Comparison of ENCODE assay signal across 11 mouse cellular contexts in the genomic region with DNA sequence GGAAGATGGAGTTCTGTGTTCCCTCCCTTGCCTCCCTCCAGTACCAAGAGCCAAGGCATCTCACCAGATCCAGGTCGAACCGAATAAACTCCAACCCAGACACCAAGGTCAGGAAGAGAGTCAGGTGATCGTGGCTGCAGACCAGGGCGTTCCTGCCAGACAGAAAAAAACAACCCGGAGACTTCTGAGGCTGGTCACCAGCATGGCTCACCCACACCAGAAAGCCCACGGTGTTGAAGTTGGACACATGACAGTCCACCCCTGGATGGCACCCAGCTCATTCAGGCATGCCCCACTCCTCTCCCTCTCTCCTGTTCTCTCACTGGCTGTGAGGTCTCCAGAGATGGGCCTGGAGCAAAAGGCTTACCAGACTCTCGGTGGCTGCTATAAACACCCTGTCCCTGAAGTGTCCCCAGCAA. TPM values are rescaled to one million over a fixed set of nuclear protein-coding genes. Genes with fewer than 3 reads are reported as not detected.
DNase-seq lines count a peak whose midpoint lies in the region; ATAC-seq and TF ChIP-seq lines count a peak whose summit lies in the region.
"Had no signal": no experiment of that assay in that cellular context is flagged by ENCODE, and none has a peak within 500 bp of the region (broad histone marks: within the 10 kb centered on the region; RNA-seq: fewer than 3 reads in every experiment).

No protein-coding gene starts in this region.

- DNase-seq in heart, adult 2 months, result peak; percentile 62 to 84
- DNase-seq in heart, embryonic 10.5 days (ENCODE audit: low spot score), result no peak
- DNase-seq in MN1 (ENCODE audit: low spot score), result peak; percentile 26
- DNase-seq in brain, adult 2 months (ENCODE audit: low read depth, low spot score), result peak; percentile 41
- DNase-seq in heart, postnatal 4 days, result peak; percentile 46
- no peak for DNase-seq in retina, embryonic 14.5 days (ENCODE audit: low spot score)

- H3K36me3 ChIP-seq in heart, adult 2 months (ENCODE audit: control insufficient read depth, insufficient read depth, low read length), result peaks cover 10% of the 10 kb centered on the region
- H3K36me3 ChIP-seq in heart, embryonic 10.5 days, result peaks cover 61% of the 10 kb centered on the region

- no peak for TF ChIP-seq CTCF in heart, adult 2 months (IDR thresholded peaks at IDR 0.05)

- no peak for ATAC-seq in megakaryocyte progenitor cell, adult 5-6 weeks (replicated peaks; ENCODE audit: poor library complexity)

- TF ChIP-seq EP300 in heart, adult 2 months (IDR thresholded peaks at IDR 0.05; ENCODE audit: insufficient read depth, low read depth, low read length), result peak; percentile 84

- H3K4me3 ChIP-seq in heart, adult 2 months, result no peak overlapping the region
- no peak overlapping the region for H3K4me3 ChIP-seq in heart, embryonic 10.5 days
- H3K4me3 ChIP-seq: embryonic facial prominence, embryonic 15.5 days; limb, embryonic 12.5 days had no signal

- 0 out of 2 replicates have a peak, but pooled peaks have one; percentile 36 for TF ChIP-seq POLR2A in heart, adult 2 months (IDR thresholded peaks at IDR 0.05; ENCODE audit: insufficient read depth, low read depth, low read length)

- no peaks in the 10 kb centered on the region for H3K9me3 ChIP-seq in heart, embryonic 10.5 days
- H3K9me3 ChIP-seq: embryonic facial prominence, embryonic 15.5 days; limb, embryonic 12.5 days had no signal

- intact Hi-C loops in heart, adult 2 months (cut with DNase I), result loop anchor here (2.0 kb wide), 1 partner anchor 17 kb away; no protein-coding TSS in a partner anchor

- H3K9ac ChIP-seq in heart, adult 2 months (ENCODE audit: low read depth, low read length), result no peak overlapping the region; the same call in 1 of the 2 replicates
- H3K9ac ChIP-seq: embryonic facial prominence, embryonic 15.5 days; limb, embryonic 12.5 days had no signal

- peak overlapping the region; percentile 94 for H3K27ac ChIP-seq in heart, adult 2 months
- H3K27ac ChIP-seq in heart, embryonic 10.5 days, result no peak overlapping the region
- H3K27ac ChIP-seq: embryonic facial prominence, embryonic 15.5 days; limb, embryonic 12.5 days; macrophage had no signal

- no peaks in the 10 kb centered on the region for H3K27me3 ChIP-seq in heart, adult 2 months (ENCODE audit: control insufficient read depth, insufficient read depth, low read length)
- H3K27me3 ChIP-seq in heart, embryonic 10.5 days (ENCODE audit: insufficient read depth, poor library complexity, severe bottlenecking), result no peaks in the 10 kb centered on the region
- H3K27me3 ChIP-seq: CH12.LX; embryonic facial prominence, embryonic 15.5 days; limb, embryonic 12.5 days had no signal

- 48% methylated on average over 7 of the region's 7 CpGs for WGBS in heart, adult 2 months
- WGBS in heart, embryonic 10.5 days, result 87% methylated on average over 7 of the region's 7 CpGs

- H3K4me1 ChIP-seq in heart, adult 2 months (ENCODE audit: control insufficient read depth, insufficient read depth, low read length), result peaks cover 15% of the 10 kb centered on the region
- peaks cover 36% of the 10 kb centered on the region for H3K4me1 ChIP-seq in heart, embryonic 10.5 days

- no peaks in the 10 kb centered on the region; the same call in 1 of the 2 replicates for H3K79me2 ChIP-seq in heart, adult 2 months (replicated peaks; ENCODE audit: control insufficient read depth, insufficient read depth, low read length)

RNA-seq across cellular contexts. Expression of gene Slc25a34, which starts 17.7 kb away (rescaled TPM):
- total RNA-seq in heart, adult 2 months (2021), result 100 to 1,000 TPM; 118 to 132 TPM
- polyA plus RNA-seq in heart, adult 2 months (2012; rRNA removed), result 183 and 258 TPM in 2 replicates
- 0.20 and 0.34 TPM in 2 replicates for polyA plus RNA-seq in heart, embryonic 10.5 days (2016; fragmentation: Nextera tagmentation; extraction: Ambion mirVana)
- 10 to 100 TPM; 32.5 to 33.6 TPM for total RNA-seq in heart, postnatal 4 days (2021)
- total RNA-seq in megakaryocyte progenitor cell, adult 5-6 weeks (2015), result not detected in 2 replicates
- not detected in 2 replicates for total RNA-seq in megakaryocyte progenitor cell, adult 5-6 weeks (2017)
- polyA plus RNA-seq: limb, embryonic 12.5 days had no signal

RNA-seq across cellular contexts. Expression of gene Tmem82, which starts 22.9 kb away (rescaled TPM):
- 10 to 100 TPM; 16.5 to 20.2 TPM for total RNA-seq in heart, adult 2 months (2021)
- 35.5 and 36.6 TPM in 2 replicates for polyA plus RNA-seq in heart, adult 2 months (2012; rRNA removed)
- polyA plus RNA-seq in heart, embryonic 10.5 days (2016; fragmentation: Nextera tagmentation; extraction: Ambion mirVana), result 0.96 and 2.4 TPM in 2 replicates
- 1 to 10 TPM; 3.1 to 3.2 TPM for total RNA-seq in heart, postnatal 4 days (2021)
- total RNA-seq in megakaryocyte progenitor cell, adult 5-6 weeks (2015), result 0.10 and 0.76 TPM in 2 replicates
- 0.46 and 1.6 TPM in 2 replicates for total RNA-seq in megakaryocyte progenitor cell, adult 5-6 weeks (2017)

RNA-seq across cellular contexts. Expression of gene Plekhm2, which starts 23.3 kb away (rescaled TPM):
- total RNA-seq in heart, adult 2 months (2021), result 100 to 1,000 TPM in 1 of 2 experiments, 10 to 100 TPM in 1; 95.2 to 126 TPM
- 111 and 144 TPM in 2 replicates for polyA plus RNA-seq in heart, adult 2 months (2012; rRNA removed)
- 4.1 and 5.4 TPM in 2 replicates for polyA plus RNA-seq in heart, embryonic 10.5 days (2016; fragmentation: Nextera tagmentation; extraction: Ambion mirVana)
- 10 to 100 TPM; 57.5 to 64.5 TPM for total RNA-seq in heart, postnatal 4 days (2021)
- total RNA-seq in megakaryocyte progenitor cell, adult 5-6 weeks (2015), result 7.2 and 12.8 TPM in 2 replicates
- total RNA-seq in megakaryocyte progenitor cell, adult 5-6 weeks (2017), result 9.8 and 11.0 TPM in 2 replicates

RNA-seq across cellular contexts. Expression of gene Fblim1, which starts 35.5 kb away (rescaled TPM):
- 100 to 1,000 TPM; 236 to 263 TPM for total RNA-seq in heart, adult 2 months (2021)
- polyA plus RNA-seq in heart, adult 2 months (2012; rRNA removed), result 297 and 303 TPM in 2 replicates
- 61.9 and 62.7 TPM in 2 replicates for polyA plus RNA-seq in heart, embryonic 10.5 days (2016; fragmentation: Nextera tagmentation; extraction: Ambion mirVana)
- 100 to 1,000 TPM; 122 to 145 TPM for total RNA-seq in heart, postnatal 4 days (2021)
- not detected in 2 replicates for total RNA-seq in megakaryocyte progenitor cell, adult 5-6 weeks (2015)
- 0.07 TPM in 1 of 2 replicates, not detected in the other for total RNA-seq in megakaryocyte progenitor cell, adult 5-6 weeks (2017)

RNA-seq across cellular contexts. Expression of gene Rsc1a1, which starts 44.0 kb away (rescaled TPM):
- not detected for total RNA-seq in heart, adult 2 months (2021)
- polyA plus RNA-seq in heart, adult 2 months (2012; rRNA removed), result 4.6 and 8.8 TPM in 2 replicates
- polyA plus RNA-seq in heart, embryonic 10.5 days (2016; fragmentation: Nextera tagmentation; extraction: Ambion mirVana), result 3.1 and 4.4 TPM in 2 replicates
- 1 to 10 TPM; 1.6 to 4.0 TPM for total RNA-seq in heart, postnatal 4 days (2021)
- total RNA-seq in megakaryocyte progenitor cell, adult 5-6 weeks (2015), result 20.0 and 22.7 TPM in 2 replicates
- total RNA-seq in megakaryocyte progenitor cell, adult 5-6 weeks (2017), result 6.6 and 7.6 TPM in 2 replicates
- polyA plus RNA-seq: embryonic facial prominence, embryonic 15.5 days; limb, embryonic 12.5 days; macrophage had no signal

Comparison
In these comparisons a context has a peak if more than half of its experiments do, and no peak if none do; other contexts are left out.
1. DNase-seq: peak in heart, adult 2 months (2 of 2), MN1 (single experiment), brain, adult 2 months (single experiment) and heart, postnatal 4 days (single experiment); none in heart, embryonic 10.5 days (single experiment) and retina, embryonic 14.5 days (single experiment).
2. RNA of gene Tmem82, which starts 22.9 kb away (total RNA-seq): 16.5 to 20.2 TPM in heart, adult 2 months; 3.1 to 3.2 TPM in heart, postnatal 4 days and 0.10 to 1.6 TPM in megakaryocyte progenitor cell, adult 5-6 weeks; every median in the first group is over 4 times any median in the second.
3. RNA of gene Slc25a34, which starts 17.7 kb away (total RNA-seq): 118 to 132 TPM in heart, adult 2 months and 32.5 to 33.6 TPM in heart, postnatal 4 days; not detected in megakaryocyte progenitor cell, adult 5-6 weeks; every median in the first group is over 10 times any median in the second.
4. RNA of gene Plekhm2, which starts 23.3 kb away (total RNA-seq): 95.2 to 126 TPM in heart, adult 2 months and 57.5 to 64.5 TPM in heart, postnatal 4 days; 7.2 to 12.8 TPM in megakaryocyte progenitor cell, adult 5-6 weeks; every median in the first group is over 4 times any median in the second.